Mouse (Mus musculus) macrophage (primary cell): ENCODE results near the gene Muc5ac. TPM values are rescaled to one million over a fixed set of nuclear protein-coding genes. Genes with fewer than 3 reads are reported as not detected.

ENCODE experiments used
- H3K27ac ChIP-seq: fragments of 350-480 bp; formaldehyde crosslinking; 2 replicates; pipeline ENCODE4 v1.9.0; 2021
- H3K36me3 ChIP-seq: fragments of 350-480 bp; formaldehyde crosslinking; 2 replicates; pipeline ENCODE4 v1.9.0; 2021; ENCODE audit errors: inconsistent target
- H3K4me3 ChIP-seq: fragments of 350-480 bp; formaldehyde crosslinking; 2 replicates; pipeline ENCODE4 v1.9.0; 2021; ENCODE audit errors: inconsistent target
- H3K79me2 ChIP-seq: fragments of 350-480 bp; formaldehyde crosslinking; 2 replicates; pipeline ENCODE4 v1.9.0; 2021; ENCODE audit errors: inconsistent target
- WGBS: methylation state at CpG from one replicate; pipeline ENCODE4 v1.1.7; 2026; ENCODE audit warnings: inconsistent platforms; ENCODE audit not compliant: missing documents; 5-methylcytosine and 5-hydroxymethylcytosine counted together
- polyA plus RNA-seq: library from polyadenylated mRNA; stranded (reverse); fragments of 250-400 nt; gene quantifications from 3 replicates; pipeline ENCODE4 v1.2.4, GENCODE M21; 2018; ENCODE audit warnings: inconsistent platforms

The Muc5ac gene
- polyA plus RNA-seq, 1 experiment from 2014 or later: not detected

GRCm38 (mm10) chr7:141813321-141813720, 24.5 kb downstream of the Muc5ac start:
- no peak overlapping the region for H3K4me3 ChIP-seq
- H3K27ac ChIP-seq: no peak overlapping the region
- no peaks in the 10 kb centered on the region for H3K79me2 ChIP-seq
- H3K36me3 ChIP-seq: no peaks in the 10 kb centered on the region
- WGBS: 79% methylated on average over 4 of the region's 4 CpGs

GRCm38 (mm10) chr7:141815361-141815760, 26.6 kb downstream of the Muc5ac start:
- no peaks in the 10 kb centered on the region for H3K79me2 ChIP-seq
- 63% methylated on average over 4 of the region's 4 CpGs for WGBS
- H3K36me3 ChIP-seq: no peaks in the 10 kb centered on the region
- H3K27ac ChIP-seq: no peak overlapping the region
- no peak overlapping the region for H3K4me3 ChIP-seq

GRCm38 (mm10) chr7:141817355-141818075, 28.7 kb downstream of the Muc5ac start:
- Histone ChIP-seq H3K79me2 (no peaks in the 10 kb centered on the region), H3K4me3 (no peak overlapping the region), H3K36me3 (no peaks in the 10 kb centered on the region), H3K27ac (no peak overlapping the region)
- 86% methylated on average over 11 of the region's 11 CpGs for WGBS

GRCm38 (mm10) chr7:141818267-141818666, 29.5 kb downstream of the Muc5ac start:
- WGBS: 84% methylated on average over 3 of the region's 3 CpGs
- H3K36me3 ChIP-seq: no peaks in the 10 kb centered on the region
- no peaks in the 10 kb centered on the region for H3K79me2 ChIP-seq
- H3K27ac ChIP-seq: no peak overlapping the region
- no peak overlapping the region for H3K4me3 ChIP-seq

GRCm38 (mm10) chr7:141822582-141823261, 34.0 kb downstream of the Muc5ac start:
- H3K27ac ChIP-seq: no peak overlapping the region
- H3K79me2 ChIP-seq: no peaks in the 10 kb centered on the region
- H3K36me3 ChIP-seq: no peaks in the 10 kb centered on the region
- 56% methylated on average over 4 of the region's 4 CpGs for WGBS
- no peak overlapping the region for H3K4me3 ChIP-seq

GRCm38 (mm10) chr7:141823699-141824098, 34.9 kb downstream of the Muc5ac start:
- Histone ChIP-seq H3K27ac (no peak overlapping the region), H3K4me3 (no peak overlapping the region), H3K36me3 (no peaks in the 10 kb centered on the region), H3K79me2 (no peaks in the 10 kb centered on the region)
- 85% methylated on average over 6 of the region's 6 CpGs for WGBS

GRCm38 (mm10) chr7:141824398-141824797, 35.6 kb downstream of the Muc5ac start:
- no peaks in the 10 kb centered on the region for H3K36me3 ChIP-seq
- no peak overlapping the region for H3K27ac ChIP-seq
- 89% methylated on average over 9 of the region's 9 CpGs for WGBS
- H3K4me3 ChIP-seq: no peak overlapping the region
- no peaks in the 10 kb centered on the region for H3K79me2 ChIP-seq

- no peaks in the 10 kb centered on the region for H3K79me2 ChIP-seq
- H3K27ac ChIP-seq: no peak overlapping the region
- WGBS: 26% methylated on average over 7 of the region's 7 CpGs
- H3K4me3 ChIP-seq: no peak overlapping the region
- no peaks in the 10 kb centered on the region for H3K36me3 ChIP-seq
These were observed 47.2 kb downstream of the Muc5ac start for GRCm38 (mm10) chr7:141835941-141836340.

- WGBS: 61% methylated on average over 8 of the region's 8 CpGs
- Histone ChIP-seq H3K79me2 (no peaks in the 10 kb centered on the region), H3K27ac (no peak overlapping the region), H3K4me3 (no peak overlapping the region), H3K36me3 (no peaks in the 10 kb centered on the region)
These were observed 47.7 kb downstream of the Muc5ac start for GRCm38 (mm10) chr7:141836423-141836822.

GRCm38 (mm10) chr7:141838779-141839178, 50.0 kb downstream of the Muc5ac start, which contains the start of gene Muc5b:
TSS of gene Muc5b (plus strand) at chr7:141839070.
- 57% methylated on average over 5 of the region's 5 CpGs for WGBS
- no peak within 1 kb of the TSS for H3K4me3 ChIP-seq

GRCm38 (mm10) chr7:141840354-141840753, 51.6 kb downstream of the Muc5ac start:
- Histone ChIP-seq H3K79me2 (no peaks in the 10 kb centered on the region), H3K36me3 (no peaks in the 10 kb centered on the region), H3K4me3 (no peak overlapping the region), H3K27ac (no peak overlapping the region)
- 92% methylated on average over 9 of the region's 10 CpGs for WGBS

More at GRCm38 (mm10) chr7:141838779-141839178, 50.0 kb downstream of the Muc5ac start, which contains the start of gene Muc5b:
- Histone ChIP-seq H3K27ac (no peak within 1 kb of the TSS), H3K36me3 (no peaks in the 10 kb centered on the region), H3K79me2 (no peaks in the 10 kb centered on the region)

GRCm38 (mm10) chr7:141861046-141861445, 72.3 kb downstream of the Muc5ac start:
- Histone ChIP-seq H3K27ac (no peak overlapping the region), H3K36me3 (no peaks in the 10 kb centered on the region), H3K79me2 (no peaks in the 10 kb centered on the region), H3K4me3 (no peak overlapping the region)
- 7% methylated on average over 4 of the region's 4 CpGs for WGBS
